Mouse (Mus musculus): ENCODE data around the gene Hs3st3b1.

DNA sequence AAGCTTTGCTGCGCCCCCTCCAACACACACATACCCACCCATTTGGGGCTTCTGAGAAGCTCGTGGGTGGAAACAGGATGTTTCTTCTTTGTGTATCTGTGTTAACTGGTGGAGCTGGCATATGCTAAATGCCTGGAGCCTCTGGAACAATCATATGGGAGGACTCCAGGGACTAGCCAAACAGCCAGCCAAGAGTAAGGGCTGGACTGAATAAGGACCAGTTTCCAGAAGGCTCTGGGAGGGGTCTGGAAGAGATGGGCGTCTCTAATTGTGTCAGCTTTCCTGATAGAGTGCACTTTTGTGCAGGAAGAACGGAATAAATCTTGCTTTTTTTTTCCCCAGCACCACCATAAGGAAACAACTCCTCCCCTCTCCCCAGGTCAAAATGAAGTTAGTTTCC lies 8.2 kb downstream of the Hs3st3b1 start:
- TF ChIP-seq CTCF (conservative IDR thresholded peaks at IDR 0.05; ENCODE audit: insufficient read depth, insufficient read length, low read depth, low read length) (no peak), POLR2A (IDR thresholded peaks at IDR 0.05; ENCODE audit: low read depth, low read length) (no peak)
